Mouse (Mus musculus) cerebellum, adult 2 months (tissue): Measurements from ENCODE around the gene Zscan12. TPM values are rescaled to one million over a fixed set of nuclear protein-coding genes. Genes with fewer than 3 reads are reported as not detected.

Source experiments
- DNase-seq, 2 experiments: peaks; one replicate each; pipeline ENCODE4 v3.0.0; 2021
- H3K27ac ChIP-seq: fragments of 200-500 bp; 2 replicates; pipeline ENCODE4 v1.5.1; 2012; ENCODE audit warnings: low read length, control low read depth, inconsistent platforms; ENCODE audit not compliant: insufficient read depth
- H3K27me3 ChIP-seq: fragments of 200-500 bp; 2 replicates; pipeline ENCODE4 v1.6.1; 2012; ENCODE audit warnings: inconsistent platforms, mild to moderate bottlenecking, low read length, moderate library complexity; ENCODE audit not compliant: control insufficient read depth, insufficient read depth
- H3K4me1 ChIP-seq: fragments of 200-500 bp; 2 replicates; pipeline ENCODE4 v1.6.1; 2011; ENCODE audit warnings: low read length; ENCODE audit not compliant: control insufficient read depth, insufficient read depth
- H3K4me3 ChIP-seq: fragments of 200-500 bp; replicated peaks from 2 replicates; pipeline ENCODE3; 2011; ENCODE audit warnings: mild to moderate bottlenecking, low read depth, low read length, control low read depth; ENCODE audit not compliant: insufficient read depth
- CTCF ChIP-seq: fragments of 200-500 bp; IDR thresholded peaks from 2 replicates; pipeline ENCODE4 v1.5.1; 2011; ENCODE audit warnings: low read depth, mild to moderate bottlenecking, control low read depth, low read length, moderate library complexity, borderline replicate concordance; ENCODE audit not compliant: insufficient read depth
- POLR2A ChIP-seq: fragments of 200-500 bp; IDR thresholded peaks from 2 replicates; pipeline ENCODE4 v1.6.1; 2011; ENCODE audit warnings: low read length, control low read depth, borderline replicate concordance; ENCODE audit not compliant: insufficient read depth
- WGBS: fragments of 180-500 bp; shearing (Covaris S2); methylation state at CpG from one replicate; pipeline ENCODE4 v1.1.7; 2018; 5-methylcytosine and 5-hydroxymethylcytosine counted together
- polyA plus RNA-seq: library from polyadenylated mRNA; depleted of rRNA; stranded (reverse); fragments of >200 nt; gene quantifications from 2 replicates; pipeline ENCODE4 v1.2.3, GENCODE M21; 2012

Gene Zscan12
- polyA plus RNA-seq, 1 experiment, result 6.5 TPM

GRCm38 (mm10) chr13:21326191-21326590, 36.4 kb upstream of the Zscan12 start:
- Histone ChIP-seq H3K27me3 (no peaks in the 10 kb centered on the region), H3K4me1 (no peaks in the 10 kb centered on the region; the same call in 1 of the 2 replicates), H3K4me3 (no peak overlapping the region), H3K27ac (no peak overlapping the region)
- 11% methylated on average over 4 of the region's 4 CpGs for WGBS
- DNase-seq, result peak in 1 of 2 experiments; percentile 23
- TF ChIP-seq POLR2A, result no peak
- TF ChIP-seq CTCF, result 0 out of 2 replicates have a peak, but pooled peaks have one; percentile 16

GRCm38 (mm10) chr13:21326657-21327211, 35.9 kb upstream of the Zscan12 start:
- under 1% methylated on average over 24 of the region's 24 CpGs for WGBS
- Histone ChIP-seq H3K27ac (no peak overlapping the region), H3K4me3 (peak overlapping the region; percentile 70), H3K27me3 (no peaks in the 10 kb centered on the region), H3K4me1 (no peaks in the 10 kb centered on the region; the same call in 1 of the 2 replicates)
- DNase-seq, result peak; percentile 73 to 82
- TF ChIP-seq CTCF, result peak; percentile 69
- TF ChIP-seq POLR2A, result no peak

- Histone ChIP-seq H3K27me3 (no peaks in the 10 kb centered on the region), H3K4me3 (peak overlapping the region; percentile 1), H3K27ac (no peak overlapping the region), H3K4me1 (no peaks in the 10 kb centered on the region)
- DNase-seq, result peak in 1 of 2 experiments; percentile 2
- 3% methylated on average over 9 of the region's 9 CpGs for WGBS
- TF ChIP-seq POLR2A (no peak), CTCF (no peak)
Measured at GRCm38 (mm10) chr13:21327424-21327823, 35.2 kb upstream of the Zscan12 start.

- DNase-seq, result no peak
- Histone ChIP-seq H3K4me3 (no peak within 1 kb of the TSS), H3K4me1 (no peaks in the 10 kb centered on the region), H3K27ac (no peak within 1 kb of the TSS), H3K27me3 (no peaks in the 10 kb centered on the region; the same call in 1 of the 2 replicates)
- TF ChIP-seq POLR2A (no peak), CTCF (no peak)
- 97% methylated on average over 1 of the region's 1 CpGs for WGBS
Measured at GRCm38 (mm10) chr13:21346610-21347009, 16.0 kb upstream of the Zscan12 start, which contains the start of gene Olfr1367. Gene Olfr1367, plus strand, starts transcription at chr13:21346910.

- TF ChIP-seq CTCF (no peak), POLR2A (no peak)
- Histone ChIP-seq H3K4me1 (no peaks in the 10 kb centered on the region), H3K27ac (no peak overlapping the region), H3K27me3 (no peaks in the 10 kb centered on the region; the same call in 1 of the 2 replicates), H3K4me3 (no peak overlapping the region)
- no peak for DNase-seq
Measured at GRCm38 (mm10) chr13:21350593-21350992, 12.0 kb upstream of the Zscan12 start.

- H3K27ac ChIP-seq, result no peak overlapping the region
- 43% methylated on average over 12 of the region's 12 CpGs for WGBS
- peak overlapping the region; percentile 68 for H3K4me3 ChIP-seq
- peak; percentile 21 to 22 for DNase-seq
- H3K4me1 ChIP-seq, result peaks cover 2% of the 10 kb centered on the region; the same call in 1 of the 2 replicates
- TF ChIP-seq POLR2A (no peak), CTCF (no peak)
- H3K27me3 ChIP-seq, result no peaks in the 10 kb centered on the region
Measured at GRCm38 (mm10) chr13:21363719-21364118, 1.1 kb downstream of the Zscan12 start.

- 53% methylated on average over 6 of the region's 6 CpGs for WGBS
- Histone ChIP-seq H3K27ac (no peak overlapping the region), H3K4me1 (peaks cover 2% of the 10 kb centered on the region; the same call in 1 of the 2 replicates), H3K4me3 (no peak overlapping the region), H3K27me3 (no peaks in the 10 kb centered on the region)
- DNase-seq, result no peak
- TF ChIP-seq POLR2A (no peak), CTCF (no peak)
Measured at GRCm38 (mm10) chr13:21366635-21367034, 4.0 kb downstream of the Zscan12 start.

GRCm38 (mm10) chr13:21372700-21373099, 10.1 kb downstream of the Zscan12 start:
- TF ChIP-seq CTCF, result no peak
- no peak for TF ChIP-seq POLR2A
- Histone ChIP-seq H3K27ac (no peak overlapping the region), H3K4me3 (no peak overlapping the region), H3K27me3 (no peaks in the 10 kb centered on the region), H3K4me1 (no peaks in the 10 kb centered on the region)
- no peak for DNase-seq
- 90% methylated on average over 2 of the region's 2 CpGs for WGBS
